Mouse (Mus musculus) adrenal gland, postnatal 25 days (tissue): ENCODE data around the gene Sned1. TPM values are rescaled to one million over a fixed set of nuclear protein-coding genes. Genes with fewer than 3 reads are reported as not detected.
A peak's percentile ranks its signal among the peaks of the same experiment; 100 is the strongest.
"Not testable (repeated sequence)": the region's sequence is repeated elsewhere in the genome, so short reads cannot be mapped to it uniquely, and the experiment has no call there.

Experiments
- DNase-seq: peaks from one replicate; pipeline ENCODE4 v3.0.0; 2021; ENCODE audit warnings: mixed read lengths
- total RNA-seq: library from RNA; stranded (reverse); gene quantifications from 2 replicates; pipeline ENCODE4 v1.2.3, GENCODE M21; 2021

Gene Sned1
- total RNA-seq, 1 experiment from 2014 or later, result 32.5 TPM

DNA sequence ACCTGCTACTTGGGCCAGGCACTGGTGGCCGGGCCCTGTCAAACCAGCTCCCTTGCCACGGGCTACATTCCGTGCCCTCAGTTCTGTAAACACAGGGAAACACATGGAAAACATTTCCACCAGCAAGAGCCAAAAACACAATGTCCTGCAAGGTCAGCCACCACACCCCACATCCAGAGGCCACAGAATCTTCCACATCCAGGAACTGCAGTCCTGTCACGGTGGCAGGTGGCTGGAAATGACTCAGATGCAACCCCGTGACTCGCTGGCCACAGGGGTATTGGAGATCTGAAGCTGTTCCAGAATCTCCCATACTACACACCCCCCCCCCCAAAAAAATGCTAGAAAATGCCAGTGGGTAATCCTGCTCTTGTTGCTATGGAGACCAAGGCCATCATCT is 6.4 kb upstream of the Sned1 start:
- DNase-seq, result no peak

DNA sequence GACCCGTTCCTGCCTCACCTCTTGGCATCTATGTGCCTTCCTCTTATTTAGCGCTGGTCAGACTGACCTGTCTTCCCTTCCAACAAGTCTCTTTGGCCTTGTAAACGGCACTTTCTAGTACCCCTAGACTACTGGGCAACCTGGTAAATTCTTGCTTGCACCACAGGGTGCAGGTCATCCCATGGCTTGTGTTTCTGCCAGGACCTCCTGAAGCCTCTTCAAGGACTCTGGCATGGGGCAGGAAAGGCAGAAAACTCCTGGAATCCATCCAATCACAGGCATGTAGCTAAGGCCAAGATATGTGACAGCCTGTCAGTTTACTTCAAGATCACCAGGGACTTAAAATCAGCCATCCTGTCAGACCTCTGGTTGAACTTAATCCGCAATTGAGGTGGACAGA is 6.0 kb upstream of the Sned1 start:
- DNase-seq, result no peak

DNA sequence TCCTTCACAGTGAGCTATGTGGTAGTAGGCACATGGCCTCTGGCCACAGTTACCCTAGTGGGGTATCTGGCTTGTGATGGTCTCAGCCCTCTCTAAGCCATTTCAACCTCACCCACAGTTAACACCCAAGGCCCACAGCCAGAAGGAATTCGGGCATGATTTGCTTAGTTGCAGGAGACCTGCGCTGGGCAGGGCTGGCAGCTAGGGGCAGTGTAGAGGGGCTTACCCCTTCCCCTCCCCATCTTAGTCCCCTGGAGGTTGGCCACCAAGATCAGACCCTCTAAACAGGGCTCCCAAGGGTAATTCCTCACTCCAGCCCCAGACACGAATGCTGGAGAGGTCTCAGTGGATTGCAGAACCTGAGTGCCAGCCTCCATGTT is 894 bp downstream of the Sned1 start:
- DNase-seq, result no peak

DNA sequence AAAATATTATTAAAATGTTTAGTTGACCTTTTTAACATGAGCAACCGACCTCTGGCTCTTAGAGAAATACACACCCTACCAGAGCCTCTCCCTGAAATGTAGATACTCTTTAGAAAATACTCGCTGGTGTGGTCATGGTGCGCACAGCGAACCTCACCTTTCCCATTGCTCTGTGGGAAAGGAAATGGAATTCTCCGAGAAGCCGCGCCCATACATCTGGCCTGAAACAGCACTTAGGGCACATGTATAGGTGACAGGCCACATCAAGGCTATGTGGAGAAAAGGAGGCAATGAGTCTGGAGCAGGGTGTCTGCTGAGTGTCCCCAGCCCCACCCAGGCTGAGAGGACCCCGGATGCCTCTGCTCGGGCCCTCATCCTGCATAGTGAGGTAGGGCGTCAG is 2.0 kb downstream of the Sned1 start:
- no peak for DNase-seq

DNA sequence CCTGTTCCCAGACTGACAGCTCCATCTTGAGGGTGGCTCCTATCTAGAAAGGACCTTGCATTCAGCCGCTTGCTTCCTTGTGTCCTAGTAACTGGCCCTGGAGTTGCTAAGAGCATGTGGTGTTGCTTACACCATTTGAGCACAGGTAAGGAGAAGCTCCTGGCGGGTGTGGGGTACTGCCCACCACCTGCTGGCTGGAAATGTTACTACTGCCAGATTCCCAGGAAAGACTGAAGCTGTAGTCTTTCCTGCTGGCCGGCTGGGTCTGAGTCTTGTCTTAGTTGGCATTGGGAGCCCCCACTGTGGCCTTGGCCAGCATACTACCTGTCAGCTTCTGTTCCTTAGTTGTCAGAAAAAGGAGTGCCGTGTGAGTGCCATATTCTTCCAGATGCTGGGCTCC is 2.6 kb downstream of the Sned1 start:
- no peak for DNase-seq

DNA sequence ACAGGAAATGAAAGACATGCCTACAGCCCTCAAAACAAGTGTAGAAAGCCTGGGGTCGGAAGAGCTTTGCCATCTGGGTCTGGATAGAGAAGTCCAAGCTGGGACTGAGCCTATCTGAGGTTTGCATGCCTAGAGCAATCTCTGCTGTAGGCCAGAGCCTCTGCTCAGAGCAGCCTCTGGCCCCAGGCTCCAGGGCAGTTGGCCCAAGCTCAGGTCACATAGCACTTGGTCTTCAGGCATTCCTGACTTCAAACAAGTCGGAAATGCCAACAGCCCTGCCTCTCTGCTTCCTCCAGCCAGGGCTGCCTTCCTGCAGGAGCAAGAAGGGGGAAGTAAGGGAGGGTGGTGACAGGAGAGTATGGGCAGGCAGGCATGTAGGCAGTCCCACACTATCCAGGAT is 10.3 kb downstream of the Sned1 start:
- DNase-seq, result no peak

DNA sequence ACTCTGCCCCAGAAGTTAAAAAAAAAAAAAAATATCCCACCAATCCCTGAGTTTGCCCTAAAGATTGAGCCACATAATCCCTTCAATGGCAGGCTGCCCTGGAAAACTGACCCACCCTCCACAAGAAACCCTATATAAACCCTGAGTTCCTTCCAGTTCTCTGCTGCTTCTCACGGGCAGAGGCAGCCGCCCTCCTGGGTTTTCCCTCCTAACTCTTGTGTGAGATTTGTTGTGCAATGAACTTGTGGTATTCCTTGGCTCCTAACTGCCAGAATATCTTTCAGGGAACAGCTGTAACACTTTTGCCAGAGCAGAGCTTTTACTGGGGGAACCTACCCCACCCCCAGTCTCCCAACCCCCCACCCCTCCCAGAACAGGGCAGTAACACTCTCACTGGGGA is 16.9 kb downstream of the Sned1 start:
- no peak for DNase-seq

DNA sequence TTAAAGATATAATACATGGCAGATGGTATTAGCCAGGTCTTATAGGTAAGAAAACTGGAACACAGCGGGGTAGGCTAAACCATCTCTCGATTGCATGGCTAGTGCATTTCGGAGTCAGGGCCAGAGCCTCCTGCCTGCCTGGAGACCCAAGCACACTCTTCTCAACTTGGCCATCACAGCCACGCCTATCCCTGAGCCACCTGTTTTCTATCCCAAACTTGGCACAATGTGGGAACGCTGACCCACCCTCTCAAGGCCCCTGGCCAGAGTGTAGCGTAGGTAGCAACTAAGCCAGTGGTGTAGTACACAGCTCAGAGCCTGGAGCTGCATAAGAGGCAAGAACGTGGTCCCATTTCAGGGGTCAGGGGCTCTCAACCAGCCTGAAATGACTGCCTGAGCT is 20.1 kb downstream of the Sned1 start:
- DNase-seq, result no peak

DNA sequence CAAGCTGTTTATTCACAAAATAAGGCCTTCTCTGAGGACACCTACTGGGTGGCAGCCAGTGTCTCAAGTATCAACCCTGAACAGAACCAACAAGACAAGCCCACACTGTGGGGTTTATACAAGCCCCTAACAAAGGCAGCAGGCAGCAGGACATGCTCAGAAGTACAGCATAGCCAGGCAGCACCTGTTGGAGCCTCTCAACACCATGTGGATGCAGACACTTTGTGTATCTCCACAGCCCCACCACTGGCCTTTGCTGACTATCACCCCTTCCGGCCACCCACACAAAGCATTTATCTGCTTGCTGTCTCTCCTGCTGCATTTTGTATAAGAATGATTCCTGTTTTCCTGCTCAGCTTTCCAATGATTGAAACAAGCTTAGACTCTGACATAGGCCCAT is 21.9 kb downstream of the Sned1 start:
- no peak for DNase-seq

DNA sequence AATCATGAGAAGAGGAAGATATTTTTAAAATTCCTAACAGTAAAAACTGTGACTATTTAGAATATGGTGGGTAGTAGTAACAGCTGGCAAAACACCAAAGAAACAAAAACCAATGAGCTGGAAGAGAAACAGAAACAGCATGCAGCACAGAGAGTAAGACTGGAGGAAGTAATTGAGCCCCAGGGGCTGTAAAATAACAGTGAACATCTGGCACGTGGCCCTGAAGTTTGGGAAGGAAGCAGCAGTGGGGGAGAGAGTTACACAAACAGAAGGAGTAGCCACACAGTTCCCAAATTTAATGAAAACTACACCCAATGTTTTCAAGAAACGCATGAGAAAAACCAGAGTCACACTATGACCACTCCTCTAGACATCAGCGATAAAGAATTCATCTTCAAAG is 31.6 kb downstream of the Sned1 start:
- DNase-seq, result no peak

DNA sequence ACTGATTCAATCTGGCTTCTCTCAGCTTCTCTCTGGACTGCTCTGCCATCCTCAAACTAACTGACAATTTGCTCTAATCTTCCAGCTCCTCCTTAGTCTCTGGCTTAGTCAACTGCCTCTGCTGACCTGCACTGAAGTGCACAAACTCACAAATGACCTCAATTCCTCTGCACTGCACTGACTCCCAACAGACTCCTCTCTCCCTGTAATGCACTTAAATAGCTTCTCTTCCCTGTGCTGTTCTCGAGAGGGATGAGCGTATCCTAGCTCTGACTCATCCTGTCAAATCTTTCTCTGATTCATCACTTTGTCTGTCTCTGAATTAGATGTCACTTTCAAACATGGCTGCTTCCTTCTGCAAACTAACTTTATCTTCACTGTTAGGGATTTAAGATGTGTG is 32.6 kb downstream of the Sned1 start:
- no peak for DNase-seq

DNA sequence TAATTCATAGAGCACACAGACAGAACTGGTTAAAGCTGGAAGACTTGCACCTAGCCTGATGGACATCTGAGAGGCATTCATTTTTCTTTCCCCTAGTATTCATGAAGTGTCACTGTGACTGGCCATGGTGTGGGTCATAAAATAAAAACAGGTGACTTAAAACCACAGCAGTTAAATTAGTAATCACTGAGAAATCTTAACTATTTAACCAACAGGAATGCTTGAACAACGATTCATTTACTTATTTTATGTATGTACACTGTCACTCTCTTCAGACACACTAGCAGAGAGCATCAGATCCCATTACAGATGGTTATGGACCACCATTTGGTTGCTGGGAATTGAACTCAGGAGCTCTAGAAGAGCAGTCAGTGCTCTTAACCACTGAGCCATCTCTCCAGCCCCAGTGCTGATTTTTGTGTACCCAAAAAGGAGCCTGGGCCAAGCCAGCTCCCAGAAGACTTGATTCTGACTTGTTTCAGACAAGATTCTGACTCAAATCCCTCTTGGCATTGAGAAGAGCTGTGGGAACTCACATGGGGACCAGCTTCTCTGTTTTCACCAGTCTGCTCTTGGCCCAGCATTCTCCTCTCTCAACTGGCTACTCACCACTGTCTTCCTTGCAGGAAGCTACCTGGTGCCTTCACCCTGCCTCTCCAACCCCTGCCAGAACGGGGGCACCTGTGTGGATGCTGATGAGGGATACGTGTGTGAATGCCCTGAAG is 35.0 kb downstream of the Sned1 start:
- DNase-seq, result no peak

DNA sequence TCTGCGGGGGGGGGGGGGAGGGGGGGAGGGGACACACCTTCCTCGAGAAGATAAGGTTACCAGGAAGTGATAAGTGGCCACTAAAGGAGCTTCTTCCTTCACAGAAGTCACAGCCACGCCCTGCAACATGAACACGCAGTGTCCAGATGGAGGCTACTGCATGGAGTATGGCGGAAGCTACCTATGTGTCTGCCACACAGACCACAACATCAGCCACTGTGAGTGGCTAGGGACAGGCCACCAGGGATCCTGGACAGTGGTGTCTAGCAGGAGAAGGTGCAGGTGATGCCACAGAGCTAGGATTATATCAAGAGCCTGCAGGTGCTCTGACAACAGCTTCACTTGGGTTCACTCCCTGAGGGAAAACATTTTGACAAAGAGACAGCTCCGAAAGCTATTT is 36.1 kb downstream of the Sned1 start:
- DNase-seq, result no peak

DNA sequence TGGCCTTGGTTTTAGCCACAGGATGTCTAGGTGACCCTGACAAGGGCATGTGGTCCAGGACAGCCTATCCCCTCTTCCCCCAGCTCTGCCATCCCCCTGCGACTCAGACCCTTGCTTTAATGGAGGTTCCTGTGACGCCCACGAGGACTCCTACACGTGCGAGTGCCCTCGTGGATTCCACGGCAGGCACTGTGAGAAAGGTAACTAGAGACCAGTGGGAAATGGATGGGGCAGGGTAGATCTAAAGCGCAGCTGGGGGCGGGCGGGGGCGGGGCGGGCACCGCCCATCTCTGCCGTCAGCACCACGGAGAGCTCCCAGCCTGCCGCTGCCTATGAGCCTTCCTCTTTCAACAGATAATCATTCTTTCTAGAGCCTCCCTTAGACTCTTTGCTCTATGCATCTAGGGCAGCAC is 36.8 kb downstream of the Sned1 start:
- DNase-seq, result peak; percentile 65

DNA sequence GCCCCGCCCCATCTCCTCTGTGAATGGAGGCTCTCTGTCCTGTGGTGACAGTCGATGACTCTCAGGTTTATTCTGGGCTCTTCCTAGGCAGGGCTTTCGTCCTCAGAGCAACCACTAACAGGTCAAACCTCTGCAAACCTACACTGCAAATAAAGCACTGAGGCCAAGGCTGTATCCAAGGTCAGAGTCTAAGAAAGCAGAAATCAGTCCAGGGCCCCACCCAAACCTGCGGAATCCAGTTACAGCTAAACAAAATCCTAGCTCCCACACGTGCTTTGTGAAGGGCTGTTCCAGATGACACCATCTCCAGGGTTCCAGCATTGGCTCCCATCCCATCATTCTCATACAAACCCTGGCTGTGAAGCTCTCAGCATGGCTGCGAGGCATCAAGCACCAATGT is 39.9 kb downstream of the Sned1 start:
- DNase-seq, result no peak

DNA sequence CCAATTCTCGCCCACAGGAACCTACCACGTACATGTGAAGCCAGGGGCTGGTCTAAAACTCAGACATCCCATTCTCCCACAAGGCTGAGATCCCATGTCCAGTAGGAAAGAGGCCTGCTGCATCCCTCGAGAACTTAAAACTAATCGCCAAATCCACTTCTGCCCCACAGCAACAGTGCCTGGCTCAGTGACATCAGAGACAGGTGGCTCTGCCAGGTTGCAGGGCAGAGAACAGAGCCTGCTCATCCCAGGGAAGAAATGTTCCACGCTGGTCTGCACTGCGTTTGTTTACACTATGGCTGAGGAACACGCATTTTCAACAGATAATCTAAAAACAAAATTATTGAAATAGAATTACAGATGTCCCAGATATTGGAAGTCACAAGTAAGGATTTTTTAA is 41.4 kb downstream of the Sned1 start:
- no peak for DNase-seq

DNA sequence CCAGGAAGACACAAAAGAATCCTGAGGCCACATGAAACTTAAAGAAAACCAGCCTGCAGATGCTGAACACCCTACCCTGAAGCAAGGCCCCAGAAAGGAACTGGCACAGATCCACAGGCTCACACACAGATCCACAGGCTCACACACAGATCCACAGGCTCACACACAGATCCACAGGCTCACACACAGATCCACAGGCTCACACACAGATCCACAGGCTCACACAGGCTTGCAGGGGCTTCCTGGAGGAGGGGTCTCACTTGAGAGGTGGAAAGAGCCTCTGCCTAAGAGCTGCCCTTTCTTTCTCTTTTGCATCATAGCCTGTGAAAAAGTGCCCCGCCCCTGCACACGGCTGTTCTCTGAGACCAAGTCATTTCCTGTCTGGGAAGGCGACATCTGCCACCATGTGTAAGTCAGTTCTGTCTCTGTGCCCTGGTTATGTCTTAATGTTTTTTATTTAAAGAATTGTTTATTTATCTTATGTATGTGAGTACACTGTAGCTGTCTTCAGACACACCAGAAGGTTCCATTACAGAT is 54.1 kb downstream of the Sned1 start:
- no peak for DNase-seq

DNA sequence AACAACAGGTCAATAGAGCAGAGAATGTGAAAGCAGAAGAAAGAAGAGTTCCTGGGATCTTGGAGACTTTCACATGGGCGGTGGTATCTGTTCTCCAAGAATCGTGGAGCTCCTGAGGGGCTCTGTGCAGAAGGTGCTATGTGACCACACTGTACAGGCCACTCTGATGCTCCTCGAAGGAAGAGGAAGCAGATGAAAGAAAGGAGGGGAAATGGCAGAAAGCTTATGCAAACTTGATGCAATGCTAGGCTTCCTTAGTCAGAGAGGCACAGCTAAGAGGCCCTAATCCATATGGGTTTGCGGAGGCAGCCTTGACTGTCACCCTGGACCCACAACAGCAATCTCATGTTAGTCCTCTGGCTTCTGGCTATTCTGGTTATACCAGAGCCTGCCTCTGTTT is 55.3 kb downstream of the Sned1 start:
- DNase-seq, result no peak

DNA sequence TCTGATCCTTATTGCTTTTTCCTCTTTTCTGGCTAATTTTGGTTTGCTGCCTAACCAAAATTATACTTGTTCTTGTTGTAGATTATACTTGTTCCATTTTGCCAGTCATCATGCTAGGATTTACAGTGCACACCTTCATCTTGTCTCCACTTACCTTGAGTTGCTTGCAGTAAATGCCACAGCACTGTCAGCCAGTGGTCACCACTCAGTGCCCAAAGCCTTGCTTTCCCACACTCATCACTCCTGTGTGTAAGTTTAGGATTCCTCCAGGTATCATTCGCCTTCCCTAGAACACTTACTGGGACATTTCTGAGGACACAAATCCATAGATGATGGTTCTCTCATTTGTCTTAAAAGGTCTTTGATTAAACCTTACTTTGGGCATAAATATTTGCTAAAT is 56.0 kb downstream of the Sned1 start:
- DNase-seq, result no peak

DNA sequence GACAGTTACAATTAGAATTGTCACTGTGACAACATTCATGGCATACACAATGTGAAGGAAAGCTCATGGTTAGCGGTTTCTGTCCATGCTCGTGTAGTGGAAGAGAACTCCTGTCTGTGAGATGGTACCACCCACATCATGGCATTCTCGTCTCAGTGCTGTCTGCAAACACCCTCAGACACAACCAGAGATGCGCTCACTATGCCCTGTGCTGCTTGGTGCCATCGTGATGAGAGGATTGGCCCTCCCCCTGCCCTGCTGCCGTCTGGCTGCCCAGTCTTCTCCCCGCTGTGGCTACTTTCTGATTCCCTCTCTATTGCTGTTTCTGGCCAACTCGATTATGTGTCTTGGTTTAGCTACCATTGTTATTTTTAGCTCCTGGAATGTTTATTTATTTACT is 56.4 kb downstream of the Sned1 start:
- no peak for DNase-seq

DNA sequence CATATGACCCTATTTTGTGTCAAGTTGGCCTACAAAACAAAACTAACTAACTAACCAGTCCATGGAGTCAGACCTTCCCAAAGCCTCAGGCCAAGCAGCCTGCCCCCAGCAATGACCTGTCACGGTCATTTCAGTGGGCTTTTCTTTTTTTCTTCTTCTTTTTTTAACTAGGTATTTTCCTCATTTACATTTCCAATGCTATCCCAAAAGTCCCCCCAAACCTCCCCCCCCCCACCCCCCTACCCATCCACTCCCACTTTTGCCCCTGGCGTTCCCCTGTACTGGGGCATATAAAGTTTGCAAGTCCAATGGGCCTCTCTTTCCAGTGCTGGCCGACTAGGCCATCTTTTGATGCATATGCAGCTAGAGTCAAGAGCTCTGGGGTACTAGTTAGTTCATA is 58.9 kb downstream of the Sned1 start:
- not testable (repeated sequence) for DNase-seq

DNA sequence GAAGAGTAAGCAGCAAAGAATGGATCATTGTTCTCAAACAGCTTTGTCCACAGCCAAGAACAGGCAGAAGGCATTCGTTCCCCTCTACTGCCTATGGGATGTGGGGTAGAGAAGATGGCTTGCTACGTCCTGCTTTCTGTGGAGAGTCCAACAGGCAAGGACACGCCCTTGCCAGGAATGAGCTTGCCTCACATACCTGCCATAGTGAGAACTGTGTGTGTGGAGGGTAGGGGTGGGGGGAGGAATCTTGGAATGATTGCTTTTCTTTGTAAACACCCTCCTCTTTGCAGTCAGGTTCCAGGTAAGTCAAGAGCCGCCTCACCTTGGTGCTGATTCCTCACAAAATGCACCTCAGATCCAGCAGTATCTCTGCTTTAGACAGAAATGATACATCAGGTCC is 64.2 kb downstream of the Sned1 start:
- DNase-seq, result no peak

DNA sequence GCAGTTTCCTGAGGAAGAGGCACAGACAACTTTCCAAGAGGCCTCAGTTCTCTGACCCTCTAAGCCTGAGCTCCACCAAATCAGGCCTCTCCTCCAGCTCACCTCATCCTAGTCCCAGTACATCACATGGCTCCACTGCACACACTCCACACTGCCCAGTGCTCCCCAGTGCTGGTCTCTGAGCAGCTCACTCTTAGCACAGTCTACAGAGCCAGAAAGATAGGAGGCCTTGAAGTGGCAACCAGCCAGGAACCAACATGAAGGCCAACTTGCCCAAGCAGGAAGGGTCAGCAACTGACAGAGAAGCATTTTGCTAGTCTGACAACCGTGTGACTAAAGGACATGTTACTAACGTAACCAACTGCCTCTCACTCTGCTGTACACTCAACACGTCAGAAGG is 64.9 kb downstream of the Sned1 start:
- peak; percentile 51 for DNase-seq

DNA sequence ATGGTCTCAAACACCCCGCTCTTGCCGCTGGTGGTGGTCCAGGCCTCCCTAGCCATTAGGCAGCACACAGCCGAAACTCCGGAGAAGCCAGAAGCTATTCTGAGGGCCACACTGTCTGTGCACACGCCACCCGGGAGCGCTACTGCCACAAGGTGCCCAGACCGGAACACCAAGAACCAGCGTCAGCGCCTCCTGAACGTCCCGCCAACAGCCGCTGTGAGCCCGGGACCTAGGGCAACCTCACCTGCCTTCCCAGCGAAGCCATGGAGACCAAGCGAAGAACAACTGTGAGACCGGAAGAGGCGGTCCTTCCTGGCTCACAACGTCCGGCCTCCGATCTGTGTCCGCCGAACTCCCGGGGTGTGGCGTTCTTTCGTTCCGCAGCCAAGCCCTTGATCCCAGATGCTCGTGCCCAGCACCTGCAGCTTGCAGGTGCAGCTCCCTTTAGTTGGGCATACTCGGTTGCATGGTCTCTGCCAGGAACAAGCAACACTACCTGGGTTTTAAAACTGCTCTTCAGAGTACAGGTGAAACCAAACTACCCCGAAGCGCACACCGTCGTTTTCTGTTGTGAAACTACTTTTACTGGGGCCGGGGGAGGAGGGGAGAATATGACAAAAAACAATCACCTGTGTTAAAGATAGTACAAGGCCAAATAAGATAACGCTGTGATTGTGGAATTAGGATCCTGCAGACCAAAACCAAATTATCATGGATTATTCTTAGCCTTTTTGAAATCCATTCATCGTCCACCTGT is 70.1 kb downstream of the Sned1 start, which contains the start of gene Mterf4:
Mterf4 (minus strand) TSS at position 335 of the 757 bp plus-strand sequence.
- DNase-seq, result peak; percentile 76
